Mouse (Mus musculus): Measurements from ENCODE around the gene Fam240a. TPM values are rescaled to one million over a fixed set of nuclear protein-coding genes. Genes with fewer than 3 reads are reported as not detected.

Fam240a gene
- polyA plus RNA-seq, 1 experiment: 0.35 TPM

GRCm38 (mm10) chr9:110951866-110952265, 35.2 kb upstream of the Fam240a start:
- no peaks in the 10 kb centered on the region; the same call in 1 of the 2 replicates for H3K4me1 ChIP-seq (ENCODE audit: control insufficient read depth, insufficient read depth, insufficient read length)
- no peak for DNase-seq (ENCODE audit: low read depth in 1 of 2, low spot score in 2 of 2)
- WGBS: 81% methylated on average over 13 of the region's 13 CpGs
- no peak overlapping the region for H3K4me3 ChIP-seq (ENCODE audit: extremely low read depth, insufficient read depth, insufficient read length)
- H3K27me3 ChIP-seq (ENCODE audit: control insufficient read depth, insufficient read depth, low read length): no peaks in the 10 kb centered on the region
- H3K27ac ChIP-seq (ENCODE audit: insufficient read depth, low read length): no peak overlapping the region
- H3K36me3 ChIP-seq (ENCODE audit: control insufficient read depth, insufficient read depth, low read length): no peaks in the 10 kb centered on the region
- TF ChIP-seq POLR2A (IDR thresholded peaks at IDR 0.05; ENCODE audit: low read depth, low read length) (no peak), CTCF (IDR thresholded peaks at IDR 0.05; ENCODE audit: extremely low read depth, insufficient read depth, insufficient read length, insufficient replicate concordance) (no peak)

GRCm38 (mm10) chr9:110951397-110951796, 34.7 kb upstream of the Fam240a start, which contains the start of gene Lrrc2:
Lrrc2 (plus strand) TSS chr9:110951545.
- TF ChIP-seq POLR2A (IDR thresholded peaks at IDR 0.05; ENCODE audit: low read depth, low read length) (no peak), CTCF (IDR thresholded peaks at IDR 0.05; ENCODE audit: extremely low read depth, insufficient read depth, insufficient read length, insufficient replicate concordance) (no peak)
- no peak within 1 kb of the TSS for H3K4me3 ChIP-seq (ENCODE audit: extremely low read depth, insufficient read depth, insufficient read length)
- H3K27ac ChIP-seq (ENCODE audit: insufficient read depth, low read length): no peak within 1 kb of the TSS
- 90% methylated on average over 11 of the region's 11 CpGs for WGBS
- no peaks in the 10 kb centered on the region for H3K27me3 ChIP-seq (ENCODE audit: control insufficient read depth, insufficient read depth, low read length)
- no peaks in the 10 kb centered on the region for H3K36me3 ChIP-seq (ENCODE audit: control insufficient read depth, insufficient read depth, low read length)
- no peak for DNase-seq (ENCODE audit: low read depth in 1 of 2, low spot score in 2 of 2)
- no peaks in the 10 kb centered on the region; the same call in 1 of the 2 replicates for H3K4me1 ChIP-seq (ENCODE audit: control insufficient read depth, insufficient read depth, insufficient read length)

GRCm38 (mm10) chr9:110950109-110950508, 33.4 kb upstream of the Fam240a start:
- 97% methylated on average over 3 of the region's 3 CpGs for WGBS
- TF ChIP-seq CTCF (IDR thresholded peaks at IDR 0.05; ENCODE audit: extremely low read depth, insufficient read depth, insufficient read length, insufficient replicate concordance) (no peak), POLR2A (IDR thresholded peaks at IDR 0.05; ENCODE audit: low read depth, low read length) (no peak)

GRCm38 (mm10) chr9:110948813-110949310, 32.2 kb upstream of the Fam240a start:
- H3K36me3 ChIP-seq (ENCODE audit: control insufficient read depth, insufficient read depth, low read length): no peaks in the 10 kb centered on the region
- no peaks in the 10 kb centered on the region for H3K27me3 ChIP-seq (ENCODE audit: control insufficient read depth, insufficient read depth, low read length)
- 84% methylated on average over 8 of the region's 8 CpGs for WGBS
- DNase-seq (ENCODE audit: low read depth in 1 of 2, low spot score in 2 of 2): no peak
- H3K4me1 ChIP-seq (ENCODE audit: control insufficient read depth, insufficient read depth, insufficient read length): no peaks in the 10 kb centered on the region; the same call in 1 of the 2 replicates
- no peak for TF ChIP-seq POLR2A (IDR thresholded peaks at IDR 0.05; ENCODE audit: low read depth, low read length)
- no peak for TF ChIP-seq CTCF (IDR thresholded peaks at IDR 0.05; ENCODE audit: extremely low read depth, insufficient read depth, insufficient read length, insufficient replicate concordance)
- H3K27ac ChIP-seq (ENCODE audit: insufficient read depth, low read length): no peak overlapping the region
- no peak overlapping the region for H3K4me3 ChIP-seq (ENCODE audit: extremely low read depth, insufficient read depth, insufficient read length)

More at GRCm38 (mm10) chr9:110950109-110950508, 33.4 kb upstream of the Fam240a start:
- Histone ChIP-seq H3K4me1 (ENCODE audit: control insufficient read depth, insufficient read depth, insufficient read length) (no peaks in the 10 kb centered on the region; the same call in 1 of the 2 replicates), H3K27me3 (ENCODE audit: control insufficient read depth, insufficient read depth, low read length) (no peaks in the 10 kb centered on the region), H3K27ac (ENCODE audit: insufficient read depth, low read length) (no peak overlapping the region), H3K36me3 (ENCODE audit: control insufficient read depth, insufficient read depth, low read length) (no peaks in the 10 kb centered on the region), H3K4me3 (ENCODE audit: extremely low read depth, insufficient read depth, insufficient read length) (no peak overlapping the region)
- DNase-seq (ENCODE audit: low read depth in 1 of 2, low spot score in 2 of 2): no peak

- Histone ChIP-seq H3K36me3 (ENCODE audit: control insufficient read depth, insufficient read depth, low read length) (no peaks in the 10 kb centered on the region), H3K27me3 (ENCODE audit: control insufficient read depth, insufficient read depth, low read length) (no peaks in the 10 kb centered on the region), H3K4me3 (ENCODE audit: extremely low read depth, insufficient read depth, insufficient read length) (no peak overlapping the region), H3K27ac (ENCODE audit: insufficient read depth, low read length) (no peak overlapping the region), H3K4me1 (ENCODE audit: control insufficient read depth, insufficient read depth, insufficient read length) (no peaks in the 10 kb centered on the region; the same call in 1 of the 2 replicates)
- 90% methylated on average over 6 of the region's 6 CpGs for WGBS
- DNase-seq (ENCODE audit: low read depth in 1 of 2, low spot score in 2 of 2): no peak
- TF ChIP-seq POLR2A (IDR thresholded peaks at IDR 0.05; ENCODE audit: low read depth, low read length): no peak
These were observed 31.2 kb upstream of the Fam240a start for GRCm38 (mm10) chr9:110947900-110948299.

- DNase-seq (ENCODE audit: low read depth in 1 of 2, low spot score in 2 of 2): no peak
- TF ChIP-seq POLR2A (IDR thresholded peaks at IDR 0.05; ENCODE audit: low read depth, low read length) (no peak), CTCF (IDR thresholded peaks at IDR 0.05; ENCODE audit: extremely low read depth, insufficient read depth, insufficient read length, insufficient replicate concordance) (no peak)
These were observed 30.6 kb upstream of the Fam240a start for GRCm38 (mm10) chr9:110947261-110947661.

GRCm38 (mm10) chr9:110946548-110947044, 29.9 kb upstream of the Fam240a start:
- TF ChIP-seq CTCF (IDR thresholded peaks at IDR 0.05; ENCODE audit: extremely low read depth, insufficient read depth, insufficient read length, insufficient replicate concordance): no peak
- no peak for TF ChIP-seq POLR2A (IDR thresholded peaks at IDR 0.05; ENCODE audit: low read depth, low read length)
- no peaks in the 10 kb centered on the region for H3K27me3 ChIP-seq (ENCODE audit: control insufficient read depth, insufficient read depth, low read length)
- DNase-seq (ENCODE audit: low read depth in 1 of 2, low spot score in 2 of 2): peak; percentile 22 to 45
- H3K36me3 ChIP-seq (ENCODE audit: control insufficient read depth, insufficient read depth, low read length): no peaks in the 10 kb centered on the region
- H3K4me1 ChIP-seq (ENCODE audit: control insufficient read depth, insufficient read depth, insufficient read length): no peaks in the 10 kb centered on the region; the same call in 1 of the 2 replicates
- WGBS: 43% methylated on average over 20 of the region's 20 CpGs
- H3K4me3 ChIP-seq (ENCODE audit: extremely low read depth, insufficient read depth, insufficient read length): no peak overlapping the region
- H3K27ac ChIP-seq (ENCODE audit: insufficient read depth, low read length): peak overlapping the region; percentile 69

More at GRCm38 (mm10) chr9:110947261-110947661, 30.6 kb upstream of the Fam240a start:
- Histone ChIP-seq H3K27me3 (ENCODE audit: control insufficient read depth, insufficient read depth, low read length) (no peaks in the 10 kb centered on the region), H3K4me1 (ENCODE audit: control insufficient read depth, insufficient read depth, insufficient read length) (no peaks in the 10 kb centered on the region; the same call in 1 of the 2 replicates), H3K36me3 (ENCODE audit: control insufficient read depth, insufficient read depth, low read length) (no peaks in the 10 kb centered on the region), H3K4me3 (ENCODE audit: extremely low read depth, insufficient read depth, insufficient read length) (no peak overlapping the region), H3K27ac (ENCODE audit: insufficient read depth, low read length) (no peak overlapping the region)
- WGBS: 73% methylated on average over 6 of the region's 6 CpGs

Measured in spleen, adult 2 months (tissue).